Mouse (Mus musculus) heart, embryonic 13.5 days (tissue): ENCODE measurements around the gene Alox8. TPM values are rescaled to one million over a fixed set of nuclear protein-coding genes. Genes with fewer than 3 reads are reported as not detected.

ENCODE experiments used
- ATAC-seq: fragments of 200-750 bp; cut with Nextera tagmentation; 2 replicates; pipeline ENCODE4 v1.8.0; 2017; ENCODE audit warnings: moderate TSS enrichment; ENCODE audit not compliant: insufficient number of reproducible peaks, low FRiP score, low TSS enrichment; ENCODE audit errors: extremely low read depth
- H3K27ac ChIP-seq: fragments of 300-500 bp; sonication (generic); replicated peaks from 2 replicates; pipeline ENCODE4 v1.5.1; 2015; ENCODE audit warnings: moderate library complexity, mild to moderate bottlenecking, inconsistent platforms
- H3K27me3 ChIP-seq: fragments of 300-500 bp; sonication (generic); replicated peaks from 2 replicates; pipeline ENCODE4 v1.6.1; 2015; ENCODE audit warnings: mild to moderate bottlenecking, inconsistent platforms
- H3K36me3 ChIP-seq: fragments of 300-500 bp; sonication (generic); 2 replicates; pipeline ENCODE4 v1.6.1; 2015; ENCODE audit warnings: mild to moderate bottlenecking, inconsistent platforms
- H3K4me1 ChIP-seq: fragments of 300-500 bp; sonication (generic); 2 replicates; pipeline ENCODE4 v1.6.1; 2015; ENCODE audit warnings: inconsistent platforms
- H3K4me2 ChIP-seq: fragments of 300-500 bp; sonication (generic); 2 replicates; pipeline ENCODE4 v1.6.1; 2015; ENCODE audit warnings: inconsistent platforms, mild to moderate bottlenecking, moderate library complexity
- H3K4me3 ChIP-seq: fragments of 300-500 bp; sonication (generic); 2 replicates; pipeline ENCODE4 v1.5.1; 2015; ENCODE audit warnings: moderate library complexity, mild to moderate bottlenecking, inconsistent platforms
- H3K9ac ChIP-seq: fragments of 300-500 bp; sonication (generic); 2 replicates; pipeline ENCODE4 v1.6.1; 2015; ENCODE audit warnings: inconsistent platforms, mild to moderate bottlenecking, moderate library complexity
- H3K9me3 ChIP-seq: fragments of 300-500 bp; sonication (generic); 2 replicates; pipeline ENCODE4 v1.6.1; 2016; ENCODE audit warnings: inconsistent platforms
- WGBS: fragments of 180-500 bp; shearing (Covaris S2); methylation state at CpG from one replicate; pipeline ENCODE4 v1.1.7; 2015; ENCODE audit warnings: mixed read lengths; 5-methylcytosine and 5-hydroxymethylcytosine counted together
- polyA plus RNA-seq: library from polyadenylated mRNA; unstranded; fragments of >200 nt; fragmentation: Nextera tagmentation; extraction: Ambion mirVana; gene quantifications from 2 replicates; pipeline ENCODE4 v1.2.1, GENCODE M21; 2015

The Alox8 gene
- polyA plus RNA-seq, 1 experiment from 2014 or later = 1.1 TPM

GRCm38 (mm10) chr11:69148451-69148960 lies 49.1 kb downstream of the Alox8 start:
- no peak for ATAC-seq
- no peaks in the 10 kb centered on the region for H3K4me1 ChIP-seq
- 85% methylated on average over 5 of the region's 5 CpGs for WGBS

GRCm38 (mm10) chr11:69147546-69147945 lies 50.1 kb downstream of the Alox8 start:
- no peak overlapping the region for H3K27ac ChIP-seq
- no peak for ATAC-seq
- 65% methylated on average over 7 of the region's 7 CpGs for whole genome bisulfite sequencing
- H3K27me3 ChIP-seq = peaks cover 26% of the 10 kb centered on the region
- no peaks in the 10 kb centered on the region for H3K4me1 ChIP-seq
- no peak overlapping the region for H3K4me2 ChIP-seq
- H3K36me3 ChIP-seq = no peaks in the 10 kb centered on the region
- H3K9ac ChIP-seq = no peak overlapping the region
- H3K4me3 ChIP-seq = no peak overlapping the region
- no peaks in the 10 kb centered on the region for H3K9me3 ChIP-seq

More at GRCm38 (mm10) chr11:69148451-69148960, 49.1 kb downstream of the Alox8 start:
- no peaks in the 10 kb centered on the region for H3K36me3 ChIP-seq
- no peak overlapping the region for H3K27ac ChIP-seq
- no peak overlapping the region for H3K9ac ChIP-seq
- no peak overlapping the region for H3K4me3 ChIP-seq
- H3K27me3 ChIP-seq = peaks cover 33% of the 10 kb centered on the region
- H3K4me2 ChIP-seq = no peak overlapping the region
- no peaks in the 10 kb centered on the region for H3K9me3 ChIP-seq

- H3K9me3 ChIP-seq = no peaks in the 10 kb centered on the region
- H3K27me3 ChIP-seq = peaks cover 23% of the 10 kb centered on the region
- no peak overlapping the region for H3K27ac ChIP-seq
- no peak for ATAC-seq
- H3K4me3 ChIP-seq = no peak overlapping the region
- no peak overlapping the region for H3K9ac ChIP-seq
- no peaks in the 10 kb centered on the region for H3K36me3 ChIP-seq
- no peak overlapping the region for H3K4me2 ChIP-seq
- 84% methylated on average over 6 of the region's 6 CpGs for WGBS
- peaks cover 12% of the 10 kb centered on the region for H3K4me1 ChIP-seq
These were observed 62.3 kb downstream of the Alox8 start for GRCm38 (mm10) chr11:69135361-69135760.

DNA sequence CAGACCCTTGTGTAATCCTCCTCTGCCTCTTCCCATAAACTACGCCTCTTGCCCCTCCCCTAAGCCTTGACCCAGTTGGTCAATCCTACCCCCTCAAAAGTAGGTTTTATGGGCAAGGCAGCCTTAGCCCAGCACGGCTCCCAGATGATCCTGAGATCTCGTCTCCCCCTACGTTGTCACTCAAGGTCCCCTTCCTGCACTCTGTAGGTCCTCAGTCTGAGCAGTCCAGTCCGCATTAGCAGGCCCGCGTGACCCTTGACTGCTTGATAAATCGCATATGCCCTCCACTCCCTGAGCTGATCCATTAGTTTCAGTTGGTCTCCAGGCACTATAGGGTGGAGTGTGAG lies 63.0 kb downstream of the Alox8 start:
- WGBS = 31% methylated on average over 8 of the region's 8 CpGs
- Histone ChIP-seq H3K27ac (no peak overlapping the region), H3K4me3 (peak overlapping the region; percentile 57), H3K27me3 (peaks cover 26% of the 10 kb centered on the region), H3K4me1 (peaks cover 12% of the 10 kb centered on the region), H3K4me2 (peak overlapping the region; percentile 90), H3K9ac (peak overlapping the region; percentile 75), H3K36me3 (no peaks in the 10 kb centered on the region), H3K9me3 (no peaks in the 10 kb centered on the region)
- ATAC-seq = no peak

Other genes with a start within 250 kb of the Alox8 start
- 11.2 and 11.5 TPM in 2 replicates for gene Arhgef15, start 240.4 kb downstream of the Alox8 start, polyA plus RNA-seq
- gene Slc25a35, start 229.7 kb downstream of the Alox8 start, polyA plus RNA-seq = 1.4 and 2.1 TPM in 2 replicates
- 67.9 and 75.5 TPM in 2 replicates for gene Rangrf, start 222.7 kb downstream of the Alox8 start, polyA plus RNA-seq
- 19.9 and 20.3 TPM in 2 replicates for gene Pfas, start 189.4 kb downstream of the Alox8 start, polyA plus RNA-seq
- 45.0 and 49.8 TPM in 2 replicates for gene Ctc1, start 181.9 kb downstream of the Alox8 start, polyA plus RNA-seq
- gene Aurkb, start 152.2 kb downstream of the Alox8 start, polyA plus RNA-seq = 78.4 and 83.0 TPM in 2 replicates
- 9.7 and 10.3 TPM in 2 replicates for gene Borcs6, start 138.1 kb downstream of the Alox8 start, polyA plus RNA-seq
- gene Tmem107, start 127.0 kb downstream of the Alox8 start, polyA plus RNA-seq = 28.4 and 31.3 TPM in 2 replicates
- gene Vamp2, start 109.4 kb downstream of the Alox8 start, polyA plus RNA-seq = 79.5 and 82.1 TPM in 2 replicates
- gene Per1, start 102.6 kb downstream of the Alox8 start, polyA plus RNA-seq = 8.6 and 9.0 TPM in 2 replicates
- 0.47 and 0.67 TPM in 2 replicates for gene Hes7, start 77.4 kb downstream of the Alox8 start, polyA plus RNA-seq
- 0.41 and 0.60 TPM in 2 replicates for gene 9130213A22Rik, start 75.3 kb downstream of the Alox8 start, polyA plus RNA-seq
- 0.13 and 0.14 TPM in 2 replicates for gene Aloxe3, start 71.9 kb downstream of the Alox8 start, polyA plus RNA-seq
- not detected in 2 replicates for gene Alox12b, start 40.9 kb downstream of the Alox8 start, polyA plus RNA-seq
- 0.06 and 0.12 TPM in 2 replicates for gene Gucy2e, start 39.2 kb upstream of the Alox8 start, polyA plus RNA-seq
- 13.7 and 15.3 TPM in 2 replicates for gene Cntrob, start 125.9 kb upstream of the Alox8 start, polyA plus RNA-seq
- 173 and 201 TPM in 2 replicates for gene Trappc1, start 126.1 kb upstream of the Alox8 start, polyA plus RNA-seq
- gene Kcnab3, start 128.4 kb upstream of the Alox8 start, polyA plus RNA-seq = 0.48 and 0.85 TPM in 2 replicates
- 6.2 and 8.3 TPM in 2 replicates for gene Rnf227, start 142.6 kb upstream of the Alox8 start, polyA plus RNA-seq
- gene Chd3, start 171.6 kb upstream of the Alox8 start, polyA plus RNA-seq = 18.0 and 18.8 TPM in 2 replicates
- gene Naa38, start 197.6 kb upstream of the Alox8 start, polyA plus RNA-seq = 135 and 139 TPM in 2 replicates
- gene Cyb5d1, start 197.8 kb upstream of the Alox8 start, polyA plus RNA-seq = 21.2 and 21.5 TPM in 2 replicates
- 40.0 and 40.5 TPM in 2 replicates for gene Tmem88, start 200.4 kb upstream of the Alox8 start, polyA plus RNA-seq
- gene Kdm6b, start 215.8 kb upstream of the Alox8 start, polyA plus RNA-seq = 20.9 and 21.6 TPM in 2 replicates